Mouse (Mus musculus) olfactory bulb, adult 2 months (tissue): Measurements from ENCODE around the gene Ndufa10.

Source experiments
- CTCF ChIP-seq: fragments of 200-500 bp; IDR thresholded peaks from 2 replicates; pipeline ENCODE4 v1.5.1; 2012; ENCODE audit warnings: low read depth, mild to moderate bottlenecking, low read length, moderate library complexity; ENCODE audit not compliant: insufficient read depth
- POLR2A ChIP-seq: fragments of 200-500 bp; IDR thresholded peaks from 2 replicates; pipeline ENCODE4 v1.6.1; 2012; ENCODE audit warnings: mild to moderate bottlenecking, low read depth, low read length, moderate library complexity; ENCODE audit not compliant: insufficient read depth

- TF ChIP-seq CTCF (no peak), POLR2A (no peak)
Observed at GRCm38 (mm10) chr1:92474066-92474578, 462 bp upstream of the Ndufa10 start.
